Comparison of ENCODE assay signal across 11 mouse cellular contexts in the genomic region with DNA sequence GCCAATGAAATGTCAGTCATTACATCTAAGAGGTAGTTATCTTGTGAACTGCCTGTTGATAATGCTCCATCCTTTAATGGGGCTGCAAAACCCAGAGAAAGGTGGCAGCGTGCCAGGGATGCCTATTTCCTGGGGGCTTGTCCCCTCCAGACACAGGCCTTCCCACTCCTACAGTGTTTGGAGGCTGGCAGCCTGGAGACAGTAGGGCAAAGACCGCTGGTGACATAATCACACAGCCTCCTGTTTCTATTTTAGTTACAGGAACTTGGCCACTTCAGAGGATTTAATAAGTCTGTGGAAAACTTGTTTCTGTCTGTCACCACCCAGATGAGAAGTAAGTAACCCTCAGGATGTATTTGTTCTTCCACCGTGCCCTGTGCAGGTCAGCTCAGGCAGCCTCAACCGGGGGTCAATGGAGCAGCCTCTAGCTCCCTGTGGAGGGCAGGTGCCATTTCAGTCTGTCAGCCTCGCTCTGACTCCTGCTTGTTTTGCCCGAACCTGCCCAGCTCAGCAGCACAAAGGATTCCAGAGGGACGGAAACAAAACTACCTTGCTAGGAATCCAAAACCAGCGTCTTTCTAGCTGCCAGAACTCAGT. TPM values are rescaled to one million over a fixed set of nuclear protein-coding genes. Genes with fewer than 3 reads are reported as not detected.
DNase-seq lines count a peak whose midpoint lies in the region; ATAC-seq lines count a peak whose summit lies in the region.
"Not testable (repeated sequence)": the region's sequence is repeated elsewhere in the genome, so short reads cannot be mapped to it uniquely, and the experiment has no call there.
"Had no signal": no experiment of that assay in that cellular context is flagged by ENCODE, and none has a peak within 500 bp of the region (broad histone marks: within the 10 kb centered on the region; RNA-seq: fewer than 3 reads in every experiment).

No protein-coding gene starts in this region.

- H3K4me3 ChIP-seq in embryonic facial prominence, embryonic 11.5 days (ENCODE audit: low read depth, low read length); forebrain, embryonic 15.5 days; heart, embryonic 13.5 days; hindbrain, embryonic 11.5 days (ENCODE audit: low read depth, low read length); hindbrain, embryonic 16.5 days (ENCODE audit: low read length); neural tube, embryonic 13.5 days: not testable (repeated sequence)

- not testable (repeated sequence) for H3K9ac ChIP-seq in embryonic facial prominence, embryonic 11.5 days (replicated peaks; ENCODE audit: low read length); forebrain, embryonic 15.5 days (replicated peaks); heart, embryonic 13.5 days; hindbrain, embryonic 11.5 days (ENCODE audit: low read depth, low read length); hindbrain, embryonic 16.5 days (ENCODE audit: low read depth, low read length); neural tube, embryonic 13.5 days

- 0 out of 2 replicates have a peak, but pooled peaks have one; percentile 45 for ATAC-seq in embryonic facial prominence, embryonic 11.5 days (replicated peaks; ENCODE audit: insufficient number of reproducible peaks, low FRiP score, low TSS enrichment, low read depth)
- ATAC-seq in forebrain, embryonic 15.5 days (replicated peaks), result peak; percentile 55
- peak; percentile 23; the same call in 1 of the 2 replicates for ATAC-seq in heart, embryonic 13.5 days (ENCODE audit: extremely low read depth, insufficient number of reproducible peaks, low FRiP score, low TSS enrichment)
- ATAC-seq in hindbrain, embryonic 11.5 days (ENCODE audit: low FRiP score), result 0 out of 2 replicates have a peak, but pooled peaks have one; percentile 43
- peak; percentile 31; the same call in 1 of the 2 replicates for ATAC-seq in hindbrain, embryonic 16.5 days
- ATAC-seq in neural tube, embryonic 13.5 days (ENCODE audit: low read depth), result peak; percentile 49

- not testable (repeated sequence) for H3K4me1 ChIP-seq in embryonic facial prominence, embryonic 11.5 days (ENCODE audit: control insufficient read depth, insufficient read depth, low read length); forebrain, embryonic 15.5 days; heart, embryonic 13.5 days; hindbrain, embryonic 11.5 days (replicated peaks; ENCODE audit: control insufficient read depth, insufficient read depth, low read length); hindbrain, embryonic 16.5 days (ENCODE audit: control insufficient read depth, insufficient read depth, low read depth, low read length); neural tube, embryonic 13.5 days (replicated peaks)

- not testable (repeated sequence) for H3K9me3 ChIP-seq in embryonic facial prominence, embryonic 11.5 days (replicated peaks; ENCODE audit: control insufficient read depth, low read length); forebrain, embryonic 15.5 days; heart, embryonic 13.5 days; hindbrain, embryonic 11.5 days (ENCODE audit: control insufficient read depth, low read length); hindbrain, embryonic 16.5 days (ENCODE audit: control insufficient read depth, low read length); neural tube, embryonic 13.5 days

- H3K4me2 ChIP-seq in embryonic facial prominence, embryonic 11.5 days (ENCODE audit: low read depth, low read length); forebrain, embryonic 15.5 days (replicated peaks); heart, embryonic 13.5 days; hindbrain, embryonic 11.5 days (replicated peaks; ENCODE audit: low read depth, low read length); hindbrain, embryonic 16.5 days (ENCODE audit: low read length); neural tube, embryonic 13.5 days: not testable (repeated sequence)

- 54% methylated on average over 2 of the region's 8 CpGs for WGBS in embryonic facial prominence, embryonic 11.5 days
- 27% methylated on average over 2 of the region's 8 CpGs for WGBS in forebrain, embryonic 15.5 days
- WGBS in heart, embryonic 13.5 days, result 22% methylated on average over 3 of the region's 8 CpGs
- 34% methylated on average over 2 of the region's 8 CpGs for WGBS in hindbrain, embryonic 11.5 days
- WGBS in hindbrain, embryonic 16.5 days, result 45% methylated on average over 2 of the region's 8 CpGs
- WGBS in neural tube, embryonic 13.5 days, result 20% methylated on average over 2 of the region's 8 CpGs

- H3K36me3 ChIP-seq in embryonic facial prominence, embryonic 11.5 days (replicated peaks; ENCODE audit: control insufficient read depth, insufficient read depth, low read depth, low read length); forebrain, embryonic 15.5 days; heart, embryonic 13.5 days; hindbrain, embryonic 11.5 days (ENCODE audit: control insufficient read depth, insufficient read depth, low read length); hindbrain, embryonic 16.5 days (ENCODE audit: control insufficient read depth, insufficient read depth, low read length); neural tube, embryonic 13.5 days: not testable (repeated sequence)

- H3K27me3 ChIP-seq in embryonic facial prominence, embryonic 11.5 days (ENCODE audit: control insufficient read depth, insufficient read depth, low read length); forebrain, embryonic 15.5 days; heart, embryonic 13.5 days (replicated peaks); hindbrain, embryonic 11.5 days (ENCODE audit: control insufficient read depth, insufficient read depth, low read length); hindbrain, embryonic 16.5 days (replicated peaks; ENCODE audit: control insufficient read depth, insufficient read depth, low read length); neural tube, embryonic 13.5 days: not testable (repeated sequence)

- DNase-seq in embryonic facial prominence, embryonic 11.5 days (ENCODE audit: low spot score); hindbrain, embryonic 11.5 days (ENCODE audit: low spot score): not testable (repeated sequence)
- DNase-seq in kidney, adult 9 months, result peak; percentile 49
- peak; percentile 32 for DNase-seq in lung, postnatal 10 days

- not testable (repeated sequence) for H3K27ac ChIP-seq in embryonic facial prominence, embryonic 11.5 days (replicated peaks; ENCODE audit: low read depth, low read length); forebrain, embryonic 15.5 days (replicated peaks); heart, embryonic 13.5 days (replicated peaks); hindbrain, embryonic 11.5 days (ENCODE audit: low read depth, low read length); hindbrain, embryonic 16.5 days (ENCODE audit: low read depth, low read length); neural tube, embryonic 13.5 days (replicated peaks)

RNA-seq across cellular contexts. Expression of a gene that starts 43.8 kb away (rescaled TPM):
- 0.25 TPM in 1 of 2 replicates, not detected in the other for polyA plus RNA-seq in embryonic facial prominence, embryonic 11.5 days (2014; fragmentation: Nextera tagmentation; extraction: Ambion mirVana)
- polyA plus RNA-seq in forebrain, embryonic 15.5 days (2015; fragmentation: Nextera tagmentation; extraction: Ambion mirVana), result 0.43 TPM in 2 replicates
- not detected in 2 replicates for polyA plus RNA-seq in heart, embryonic 13.5 days (2015; fragmentation: Nextera tagmentation; extraction: Ambion mirVana)
- polyA plus RNA-seq in hindbrain, embryonic 11.5 days (2014; fragmentation: Nextera tagmentation; extraction: Ambion mirVana), result 0.15 and 0.64 TPM in 2 replicates
- 1.2 and 1.5 TPM in 2 replicates for polyA plus RNA-seq in hindbrain, embryonic 16.5 days (2015; fragmentation: Nextera tagmentation; extraction: Ambion mirVana)
- 0.83 and 1.1 TPM in 2 replicates for polyA plus RNA-seq in neural tube, embryonic 13.5 days (2015; fragmentation: Nextera tagmentation; extraction: Ambion mirVana)
- polyA plus RNA-seq: embryonic facial prominence, embryonic 10.5 days; forebrain, embryonic 11.5 days; Patski had no signal

RNA-seq across cellular contexts. Expression of a gene that starts 47.0 kb away (rescaled TPM):
- polyA plus RNA-seq in embryonic facial prominence, embryonic 11.5 days (2014; fragmentation: Nextera tagmentation; extraction: Ambion mirVana), result 308 and 333 TPM in 2 replicates
- polyA plus RNA-seq in forebrain, embryonic 15.5 days (2015; fragmentation: Nextera tagmentation; extraction: Ambion mirVana), result 238 and 242 TPM in 2 replicates
- 213 and 235 TPM in 2 replicates for polyA plus RNA-seq in heart, embryonic 13.5 days (2015; fragmentation: Nextera tagmentation; extraction: Ambion mirVana)
- 323 and 333 TPM in 2 replicates for polyA plus RNA-seq in hindbrain, embryonic 11.5 days (2014; fragmentation: Nextera tagmentation; extraction: Ambion mirVana)
- 217 and 229 TPM in 2 replicates for polyA plus RNA-seq in hindbrain, embryonic 16.5 days (2015; fragmentation: Nextera tagmentation; extraction: Ambion mirVana)
- 340 and 377 TPM in 2 replicates for polyA plus RNA-seq in neural tube, embryonic 13.5 days (2015; fragmentation: Nextera tagmentation; extraction: Ambion mirVana)
